Comparison of ENCODE assay signal across 16 mouse cellular contexts in genomic region chr4:119750157-119750556, GRCm38 (mm10). TPM values are rescaled to one million over a fixed set of nuclear protein-coding genes. Genes with fewer than 3 reads are reported as not detected.
A peak's percentile ranks its signal among the peaks of the same experiment; 100 is the strongest.
DNase-seq lines count a peak whose midpoint lies in the region; ATAC-seq and TF ChIP-seq lines count a peak whose summit lies in the region.
"Had no signal": no experiment of that assay in that cellular context is flagged by ENCODE, and none has a peak within 500 bp of the region (broad histone marks: within the 10 kb centered on the region; RNA-seq: fewer than 3 reads in every experiment).

No protein-coding gene starts in this region.

- H3K4me1 ChIP-seq in intestine, embryonic 14.5 days (replicated peaks; ENCODE audit: control insufficient read depth, insufficient read depth, low read length): no peaks in the 10 kb centered on the region
- no peaks in the 10 kb centered on the region for H3K4me1 ChIP-seq in intestine, postnatal 0 days (replicated peaks; ENCODE audit: control insufficient read depth, insufficient read depth, low read length)
- 0 out of 4 replicates have a peak, but pooled peaks cover 0 to 2% of the 10 kb centered on the region in 2 experiments for H3K4me1 ChIP-seq in ES-E14 (ENCODE audit: control insufficient read depth in 2 of 2, insufficient read depth in 2 of 2, low read length in 2 of 2, poor library complexity in 1 of 2)
- H3K4me1 ChIP-seq in liver, embryonic 16.5 days (ENCODE audit: control insufficient read depth, low read depth, low read length): no peaks in the 10 kb centered on the region
- no peaks in the 10 kb centered on the region for H3K4me1 ChIP-seq in limb, embryonic 10.5 days
- no peaks in the 10 kb centered on the region for H3K4me1 ChIP-seq in hindbrain, embryonic 14.5 days (replicated peaks; ENCODE audit: control insufficient read depth, insufficient read depth, low read length)
- H3K4me1 ChIP-seq: embryonic facial prominence, embryonic 12.5 days; hindbrain, embryonic 15.5 days had no signal

- H3K4me2 ChIP-seq in intestine, embryonic 14.5 days (ENCODE audit: low read length): no peak overlapping the region
- no peak overlapping the region for H3K4me2 ChIP-seq in intestine, postnatal 0 days (replicated peaks; ENCODE audit: low read depth)
- H3K4me2 ChIP-seq in liver, embryonic 16.5 days (ENCODE audit: low read depth, low read length): no peak overlapping the region
- H3K4me2 ChIP-seq in hindbrain, embryonic 14.5 days (replicated peaks): no peak overlapping the region
- H3K4me2 ChIP-seq: embryonic facial prominence, embryonic 12.5 days; hindbrain, embryonic 15.5 days had no signal

- H3K27ac ChIP-seq in intestine, embryonic 14.5 days (ENCODE audit: low read depth): no peak overlapping the region
- no peak overlapping the region for H3K27ac ChIP-seq in intestine, postnatal 0 days (ENCODE audit: low read depth, low read length)
- H3K27ac ChIP-seq in ES-E14 (ENCODE audit: insufficient read depth, low read depth, low read length, poor library complexity, severe bottlenecking): no peak overlapping the region
- H3K27ac ChIP-seq in liver, embryonic 16.5 days (ENCODE audit: low read length): no peak overlapping the region
- H3K27ac ChIP-seq in limb, embryonic 10.5 days: no peak overlapping the region
- H3K27ac ChIP-seq in hindbrain, embryonic 14.5 days: no peak overlapping the region
- H3K27ac ChIP-seq: embryonic facial prominence, embryonic 12.5 days; hindbrain, embryonic 15.5 days; left cerebral cortex, adult 2 months had no signal

- ATAC-seq in intestine, embryonic 14.5 days (replicated peaks; ENCODE audit: low FRiP score, low TSS enrichment, low read depth): 0 out of 2 replicates have a peak, but pooled peaks have one; percentile 23
- no peak for ATAC-seq in intestine, postnatal 0 days
- ATAC-seq in liver, embryonic 16.5 days (ENCODE audit: low read depth): peak; percentile 54
- no peak for ATAC-seq in hindbrain, embryonic 14.5 days (ENCODE audit: low FRiP score)
- ATAC-seq: CD4-positive, CD25-positive, alpha-beta regulatory T cell, adult 4 months; forebrain, embryonic 16.5 days had no signal

- no peak overlapping the region for H3K4me3 ChIP-seq in intestine, embryonic 14.5 days (ENCODE audit: low read depth, low read length)
- H3K4me3 ChIP-seq in intestine, postnatal 0 days (ENCODE audit: low read depth, low read length): no peak overlapping the region
- no peak overlapping the region for H3K4me3 ChIP-seq in ES-E14 (ENCODE audit: insufficient read depth in 1 of 2, low read depth in 1 of 2, low read length in 2 of 2, poor library complexity in 1 of 2, severe bottlenecking in 1 of 2)
- no peak overlapping the region for H3K4me3 ChIP-seq in liver, embryonic 16.5 days (ENCODE audit: low read depth, low read length)
- no peak overlapping the region for H3K4me3 ChIP-seq in limb, embryonic 10.5 days
- no peak overlapping the region for H3K4me3 ChIP-seq in hindbrain, embryonic 14.5 days (replicated peaks; ENCODE audit: low read length)
- H3K4me3 ChIP-seq: embryonic facial prominence, embryonic 12.5 days; hindbrain, embryonic 15.5 days; left cerebral cortex, adult 2 months had no signal

- H3K9me3 ChIP-seq in intestine, embryonic 14.5 days (ENCODE audit: control insufficient read depth, low read length): no peaks in the 10 kb centered on the region
- H3K9me3 ChIP-seq in intestine, postnatal 0 days (ENCODE audit: control insufficient read depth): no peaks in the 10 kb centered on the region
- H3K9me3 ChIP-seq in ES-E14 (ENCODE audit: control insufficient read depth, insufficient read depth, low read depth, low read length): no peaks in the 10 kb centered on the region
- no peaks in the 10 kb centered on the region for H3K9me3 ChIP-seq in liver, embryonic 16.5 days (replicated peaks; ENCODE audit: control insufficient read depth, low read length)
- no peaks in the 10 kb centered on the region for H3K9me3 ChIP-seq in limb, embryonic 10.5 days (replicated peaks)
- H3K9me3 ChIP-seq in hindbrain, embryonic 14.5 days (ENCODE audit: control insufficient read depth, low read length): 0 out of 2 replicates have a peak, but pooled peaks cover 6% of the 10 kb centered on the region
- H3K9me3 ChIP-seq: embryonic facial prominence, embryonic 12.5 days had no signal

- in situ Hi-C loops in ES-E14 (cut with MboI; ENCODE audit: low sequenced_read_pairs in 2 of 2, unreplicated experiment in 2 of 2): no loop called here

- TF ChIP-seq CTCF in intestine, postnatal 0 days (IDR thresholded peaks at IDR 0.05; ENCODE audit: low read depth): no peak

- no peak overlapping the region for H3K9ac ChIP-seq in intestine, embryonic 14.5 days (ENCODE audit: low read length)
- H3K9ac ChIP-seq in intestine, postnatal 0 days (ENCODE audit: low read depth, low read length): no peak overlapping the region
- H3K9ac ChIP-seq in ES-E14 (ENCODE audit: insufficient read depth, low read depth, low read length, poor library complexity, severe bottlenecking): no peak overlapping the region
- no peak overlapping the region for H3K9ac ChIP-seq in liver, embryonic 16.5 days (ENCODE audit: low read depth, low read length)
- no peak overlapping the region for H3K9ac ChIP-seq in hindbrain, embryonic 14.5 days
- H3K9ac ChIP-seq: embryonic facial prominence, embryonic 12.5 days; hindbrain, embryonic 15.5 days had no signal

- H3K36me3 ChIP-seq in intestine, embryonic 14.5 days (ENCODE audit: control insufficient read depth, insufficient read depth, low read length): no peaks in the 10 kb centered on the region
- no peaks in the 10 kb centered on the region for H3K36me3 ChIP-seq in intestine, postnatal 0 days (ENCODE audit: control insufficient read depth, insufficient read depth)
- no peaks in the 10 kb centered on the region for H3K36me3 ChIP-seq in ES-E14 (ENCODE audit: control insufficient read depth, insufficient read depth, low read length, poor library complexity, severe bottlenecking)
- no peaks in the 10 kb centered on the region for H3K36me3 ChIP-seq in liver, embryonic 16.5 days (ENCODE audit: control insufficient read depth, insufficient read depth)
- H3K36me3 ChIP-seq in limb, embryonic 10.5 days: no peaks in the 10 kb centered on the region
- no peaks in the 10 kb centered on the region for H3K36me3 ChIP-seq in hindbrain, embryonic 14.5 days (replicated peaks; ENCODE audit: control insufficient read depth, insufficient read depth)
- H3K36me3 ChIP-seq: embryonic facial prominence, embryonic 12.5 days had no signal

- WGBS in intestine, embryonic 14.5 days: 38% methylated on average over 4 of the region's 4 CpGs
- 36% methylated on average over 4 of the region's 4 CpGs for WGBS in intestine, postnatal 0 days
- WGBS in liver, embryonic 16.5 days (ENCODE audit: insufficient replicate concordance): 27% methylated on average over 4 of the region's 4 CpGs
- WGBS in limb, embryonic 10.5 days: 47% methylated on average over 4 of the region's 4 CpGs
- 40% methylated on average over 4 of the region's 4 CpGs for WGBS in hindbrain, embryonic 14.5 days

- no peaks in the 10 kb centered on the region for H3K27me3 ChIP-seq in intestine, embryonic 14.5 days (replicated peaks; ENCODE audit: control insufficient read depth, insufficient read depth, low read length)
- H3K27me3 ChIP-seq in intestine, postnatal 0 days (replicated peaks; ENCODE audit: control insufficient read depth, insufficient read depth, low read length): no peaks in the 10 kb centered on the region; the same call in 1 of the 2 replicates
- H3K27me3 ChIP-seq in liver, embryonic 16.5 days (ENCODE audit: control insufficient read depth, insufficient read depth, low read depth, low read length): no peaks in the 10 kb centered on the region
- H3K27me3 ChIP-seq in limb, embryonic 10.5 days (ENCODE audit: low read depth, poor library complexity, severe bottlenecking): no peaks in the 10 kb centered on the region
- H3K27me3 ChIP-seq in hindbrain, embryonic 14.5 days (ENCODE audit: control insufficient read depth, insufficient read depth, low read length): no peaks in the 10 kb centered on the region
- H3K27me3 ChIP-seq: embryonic facial prominence, embryonic 12.5 days; hindbrain, embryonic 15.5 days had no signal

- DNase-seq in intestine, embryonic 14.5 days (ENCODE audit: low spot score): no peak
- DNase-seq in ES-E14 (ENCODE audit: low read depth, low spot score): peak; percentile 48
- peak; percentile 47 for DNase-seq in embryo, embryonic 11 days
- no peak for DNase-seq in limb, embryonic 10.5 days (ENCODE audit: low spot score)
- no peak for DNase-seq in hindbrain, embryonic 14.5 days (ENCODE audit: low spot score)
- no peak for DNase-seq in adrenal gland, postnatal 10 days
- DNase-seq: kidney, postnatal 4 days; lung, adult 2 months; right cerebral cortex, postnatal 4 days had no signal

TF ChIP-seq in ES-E14, 5 proteins besides CTCF, POLR2A, EP300 and RAD21:
- TF ChIP-seq MAFK (IDR thresholded peaks at IDR 0.05; ENCODE audit: insufficient read depth, low read depth, low read length) (peak; percentile 81), ZC3H11A (IDR thresholded peaks at IDR 0.05; ENCODE audit: borderline replicate concordance, low read depth, low read length) (no peak)

RNA-seq across cellular contexts. Expression of gene Hivep3, which starts 16.6 kb away (rescaled TPM):
- polyA plus RNA-seq in intestine, embryonic 14.5 days (2014; fragmentation: Nextera tagmentation; extraction: Ambion mirVana): 5.6 and 6.2 TPM in 2 replicates
- polyA plus RNA-seq in intestine, postnatal 0 days (2015; fragmentation: Nextera tagmentation; extraction: Ambion mirVana): 4.0 and 4.1 TPM in 2 replicates
- 1.4 TPM in 2 replicates for total RNA-seq in ES-E14 (2012; rRNA removed)
- 2.1 and 2.3 TPM in 2 replicates for polyA plus RNA-seq in liver, embryonic 16.5 days (2015; fragmentation: Nextera tagmentation; extraction: Ambion mirVana)
- polyA plus RNA-seq in limb, embryonic 10.5 days (2016; fragmentation: Nextera tagmentation; extraction: Ambion mirVana): 0.55 and 0.56 TPM in 2 replicates
- polyA plus RNA-seq in hindbrain, embryonic 14.5 days (2014; fragmentation: Nextera tagmentation; extraction: Ambion mirVana): 16.5 and 17.2 TPM in 2 replicates
- total RNA-seq in adrenal gland, postnatal 10 days (2021): 1 to 10 TPM; 7.4 to 9.7 TPM

Comparison
In these comparisons a context has a peak if more than half of its experiments do, and no peak if none do; other contexts are left out.
1. ATAC-seq: peak in intestine, embryonic 14.5 days (single experiment) and liver, embryonic 16.5 days (single experiment); none in intestine, postnatal 0 days (single experiment) and hindbrain, embryonic 14.5 days (single experiment).
2. DNase-seq: peak in ES-E14 (single experiment) and embryo, embryonic 11 days (single experiment); none in intestine, embryonic 14.5 days (single experiment), limb, embryonic 10.5 days (single experiment), hindbrain, embryonic 14.5 days (single experiment) and adrenal gland, postnatal 10 days (single experiment).